Mouse (Mus musculus): ENCODE data around the gene Olfr297.

Olfr297 gene

GRCm38 (mm10) chr7:86519668-86520067 lies at the start of gene Olfr297:
Gene Olfr297, plus strand, starts transcription at chr7:86519968.
- DNase-seq (ENCODE audit: extremely low spot score): no peak

- DNase-seq (ENCODE audit: extremely low spot score): no peak
These were observed 27.4 kb upstream of the Olfr297 start, which contains the start of gene Olfr298 for GRCm38 (mm10) chr7:86492384-86492783. Gene Olfr298, minus strand, starts transcription at chr7:86492484.
